Mouse (Mus musculus) right cerebral cortex, postnatal 36 days (tissue): ENCODE results near the gene Gje1.

Experiments used
- DNase-seq, 2 experiments: peaks; one replicate each; pipeline ENCODE4 v3.0.0; 2022; ENCODE audit warnings: low spot score in 2 of 2, mixed read lengths in 1 of 2

Gene Gje1

DNA sequence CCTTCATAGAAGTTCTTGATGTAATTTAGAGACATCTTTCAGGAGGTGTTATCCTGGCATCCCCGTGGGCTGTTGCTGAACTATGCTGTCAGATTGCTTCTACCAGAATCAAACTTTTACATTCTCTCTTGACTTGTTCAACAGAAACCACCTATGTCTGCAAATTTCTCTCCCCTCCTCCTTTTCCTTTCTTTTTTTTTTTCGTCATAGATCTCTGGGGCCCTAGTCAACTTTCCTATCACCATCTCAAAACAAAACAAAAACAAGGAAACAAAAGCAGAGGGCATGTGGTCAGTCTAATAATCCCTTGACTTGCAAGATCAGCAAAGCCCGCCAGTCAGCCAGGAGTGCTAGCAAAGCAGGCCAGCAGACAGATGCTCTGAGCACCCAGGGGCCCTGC lies at the start of gene Gje1:
TSS of gene Gje1 (minus strand) at position 101 of the 400 bp plus-strand sequence.
- no peak for DNase-seq

DNA sequence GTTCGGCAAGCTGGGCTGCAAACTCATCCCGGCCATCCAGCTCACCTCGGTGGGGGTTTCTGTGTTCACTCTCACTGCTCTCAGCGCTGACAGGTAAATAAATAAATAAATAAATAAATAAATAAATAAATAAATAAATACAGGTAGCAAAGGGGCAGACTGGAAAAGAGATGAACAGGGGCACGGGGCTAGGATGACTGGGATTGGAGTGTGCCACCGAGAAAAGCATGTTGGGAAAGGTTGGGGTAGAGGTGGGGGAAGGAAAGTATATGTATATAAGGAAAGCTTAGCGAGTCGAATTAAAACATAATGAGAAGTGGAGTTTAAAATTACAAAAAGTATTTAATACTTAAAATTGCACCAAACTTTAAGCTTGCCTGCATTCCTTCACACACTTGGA lies 42.6 kb upstream of the Gje1 start:
- no peak for DNase-seq

DNA sequence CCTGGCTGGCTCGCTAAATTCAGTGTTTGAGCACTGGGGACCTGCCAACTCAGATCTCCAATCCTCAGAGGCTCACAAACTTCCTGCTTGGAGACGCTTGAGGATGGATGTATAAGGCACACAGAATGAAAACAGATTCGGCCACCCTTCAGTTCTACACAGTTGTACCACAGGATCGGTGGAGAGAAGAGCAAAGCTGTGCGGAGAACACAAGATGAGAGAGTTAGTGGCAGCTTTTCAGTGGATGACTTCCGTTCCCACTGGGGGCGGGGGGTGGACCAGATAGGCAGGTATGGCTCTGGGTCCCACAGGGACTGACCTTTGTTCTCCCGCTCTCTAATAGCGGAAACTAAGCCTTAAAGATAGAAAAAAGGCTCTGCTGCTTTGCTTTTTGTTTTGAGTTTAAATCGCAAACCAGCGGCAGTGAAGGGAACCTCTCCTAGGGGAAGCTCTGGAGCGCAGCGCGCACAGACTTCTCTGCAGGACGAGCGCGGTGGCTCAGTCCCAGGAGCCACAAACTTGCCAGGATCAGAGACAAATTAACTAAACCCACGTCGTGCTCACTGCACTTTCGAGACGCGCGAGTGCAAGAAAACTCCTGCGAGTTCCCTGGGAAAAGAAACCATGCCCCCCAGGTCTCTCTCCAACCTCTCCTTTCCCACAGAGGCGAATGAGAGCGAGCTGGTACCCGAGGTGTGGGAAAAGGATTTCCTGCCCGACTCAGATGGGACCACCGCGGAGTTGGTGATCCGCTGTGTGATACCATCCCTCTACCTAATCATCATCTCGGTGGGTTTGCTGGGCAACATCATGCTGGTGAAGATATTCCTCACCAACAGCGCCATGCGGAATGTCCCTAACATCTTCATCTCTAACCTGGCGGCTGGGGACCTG lies 41.9 kb upstream of the Gje1 start:
- DNase-seq, result no peak

DNA sequence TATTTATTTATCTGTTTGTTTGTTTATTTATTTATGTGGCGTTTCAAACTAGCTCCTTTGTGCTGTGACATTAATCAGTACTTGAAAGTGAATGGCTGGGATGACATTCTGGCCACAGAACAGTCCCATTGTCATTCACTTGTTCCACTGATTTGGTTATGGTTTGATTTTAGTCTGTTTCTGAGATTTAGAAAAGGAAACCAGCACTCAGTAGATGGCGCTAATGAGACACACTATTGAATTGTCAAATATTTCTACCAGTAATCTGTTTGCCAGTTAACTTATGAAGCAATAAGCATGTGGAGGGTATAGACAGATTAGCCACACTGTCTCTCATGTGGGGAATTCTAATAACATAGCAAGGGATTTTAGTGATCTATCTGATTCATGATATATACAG lies 16.3 kb upstream of the Gje1 start:
- DNase-seq, result peak in 1 of 2 experiments; percentile 2

DNA sequence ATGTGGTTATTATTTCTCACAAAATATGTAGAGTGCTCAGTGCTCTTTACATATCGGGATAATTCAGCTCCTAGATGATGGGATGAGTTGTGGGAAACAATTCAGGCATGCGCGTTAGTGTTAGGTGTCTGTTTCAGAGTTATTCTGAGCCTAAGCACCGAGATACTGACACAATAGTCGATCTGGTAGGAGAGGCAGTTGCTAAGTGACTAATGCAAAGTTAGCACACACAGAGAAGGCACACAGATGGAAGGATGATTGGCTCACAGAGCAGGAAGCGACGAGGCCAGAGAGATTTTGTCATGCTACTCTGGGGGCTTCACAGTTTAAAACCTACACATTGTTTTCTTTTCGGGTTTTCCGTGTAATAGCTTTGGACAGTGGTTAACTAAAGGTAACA lies 7.7 kb upstream of the Gje1 start:
- DNase-seq, result peak; percentile 9 to 24

DNA sequence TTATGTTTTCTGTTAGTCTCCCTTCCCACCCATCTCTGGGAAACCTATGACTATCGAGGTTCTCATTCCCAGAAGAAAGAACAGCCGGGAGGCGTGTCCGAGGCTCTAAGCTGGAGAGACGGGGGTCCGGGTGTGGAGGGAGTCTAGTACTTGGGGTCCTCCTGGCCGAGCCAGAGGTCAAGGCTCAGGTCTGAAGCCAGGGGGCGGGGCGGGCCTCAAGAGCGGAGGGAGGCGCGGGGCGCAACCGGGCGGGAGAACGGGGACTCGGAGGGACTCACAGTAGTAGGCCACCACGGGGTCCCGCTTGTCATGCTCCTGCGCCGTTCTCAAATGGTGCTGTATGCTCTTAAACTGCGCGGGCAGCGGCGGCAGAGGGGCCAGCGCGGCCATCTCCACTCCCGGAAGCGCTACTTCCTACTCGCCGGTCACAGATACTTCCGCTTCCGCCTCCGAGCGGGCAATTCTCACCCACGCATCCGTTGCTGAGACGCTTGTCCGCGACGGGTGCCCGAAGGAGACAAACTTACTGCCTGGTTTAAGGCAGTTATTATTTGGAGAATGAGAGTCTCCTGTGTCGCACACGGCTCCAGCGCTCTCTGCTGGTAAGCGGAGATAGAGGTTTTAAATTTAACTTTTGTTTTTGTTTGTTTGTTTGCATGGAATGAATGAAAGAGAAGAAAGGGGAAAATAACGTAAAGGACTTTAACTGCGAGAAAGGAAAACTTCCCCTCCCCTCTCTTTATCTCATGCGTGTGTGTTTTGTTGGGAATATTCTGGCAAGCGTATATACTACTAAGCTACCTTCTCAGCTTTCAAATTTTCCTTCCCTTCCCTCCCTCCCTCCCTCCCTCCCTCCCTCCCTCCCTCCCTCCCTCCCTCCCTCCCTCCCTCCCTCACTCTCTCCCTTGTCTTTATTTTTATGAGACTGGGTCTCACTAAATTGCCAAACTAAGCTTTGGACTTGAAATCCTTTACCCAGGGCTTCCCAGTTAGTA lies 12.6 kb downstream of the Gje1 start, which contains the start of the genes Vta1 and Nmbr:
TSS of gene Vta1 (minus strand) at position 489 of the 995 bp plus-strand sequence.
TSS of gene Nmbr (plus strand) at position 520 of the 995 bp plus-strand sequence.
- DNase-seq, result peak; percentile 99

DNA sequence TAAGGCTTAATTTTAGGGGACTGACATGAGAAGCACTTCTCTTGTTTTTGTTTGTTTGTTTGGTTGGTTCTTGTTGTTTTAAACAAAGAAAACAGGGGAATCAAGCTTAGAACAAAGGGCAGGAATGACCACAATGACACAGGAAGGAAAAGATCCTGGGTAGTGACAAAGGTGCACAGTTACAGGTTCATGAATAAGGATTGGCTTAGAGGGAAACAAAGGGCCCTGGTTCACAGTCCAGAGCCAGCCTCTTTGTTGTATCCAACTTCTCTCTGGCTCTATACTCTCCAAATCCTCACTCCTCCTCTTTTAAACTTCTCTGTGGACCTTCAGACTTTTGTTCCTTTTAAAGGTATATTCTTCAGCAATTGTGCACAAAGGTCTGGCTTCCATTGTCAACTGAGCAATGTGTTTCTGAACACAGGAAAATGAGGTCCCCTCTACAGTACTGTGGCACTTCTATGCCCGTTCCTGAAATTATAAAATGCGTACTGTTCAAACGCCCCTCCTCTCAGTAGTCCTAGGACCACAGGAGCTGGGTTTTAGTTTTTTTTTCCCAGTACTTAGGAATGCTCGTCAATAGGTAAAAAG lies 14.1 kb downstream of the Gje1 start:
- DNase-seq, result no peak

DNA sequence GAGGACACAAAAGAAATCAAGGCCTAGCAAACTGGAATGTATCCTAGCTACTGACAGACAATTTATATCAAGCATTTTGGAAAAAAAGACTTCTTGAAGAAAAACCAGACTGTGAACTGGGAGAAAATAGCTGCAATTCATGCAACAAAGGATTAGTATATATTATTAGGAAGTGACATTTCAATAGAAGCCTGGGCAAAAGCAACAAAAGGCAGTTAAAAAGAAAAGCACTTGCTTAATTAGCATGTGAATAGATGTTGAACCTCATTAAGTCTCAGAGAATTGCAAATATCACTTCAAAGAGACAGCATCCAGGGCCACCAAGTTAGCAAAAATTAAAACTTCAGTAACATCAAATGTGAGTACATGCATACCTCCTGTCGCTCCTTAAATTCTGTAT lies 14.8 kb downstream of the Gje1 start:
- DNase-seq, result no peak

DNA sequence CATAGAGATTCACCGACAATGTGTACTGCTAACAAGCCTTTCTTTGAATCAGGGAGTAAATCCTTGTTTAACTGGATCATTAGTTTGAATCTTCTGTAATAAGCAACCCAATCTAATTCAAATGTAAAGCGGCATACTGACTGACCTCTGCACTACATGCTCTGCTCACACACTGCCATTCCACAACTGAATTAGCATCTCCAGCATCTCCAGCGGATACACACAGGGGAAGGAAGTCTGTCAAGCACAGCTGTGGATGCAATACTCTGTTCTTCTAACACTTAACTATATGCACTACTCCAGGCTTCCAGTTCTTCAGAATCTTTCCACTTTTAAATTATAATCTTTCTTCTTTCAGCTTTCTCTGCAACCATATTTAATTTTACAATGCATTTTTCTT lies 27.7 kb downstream of the Gje1 start:
- DNase-seq, result no peak

DNA sequence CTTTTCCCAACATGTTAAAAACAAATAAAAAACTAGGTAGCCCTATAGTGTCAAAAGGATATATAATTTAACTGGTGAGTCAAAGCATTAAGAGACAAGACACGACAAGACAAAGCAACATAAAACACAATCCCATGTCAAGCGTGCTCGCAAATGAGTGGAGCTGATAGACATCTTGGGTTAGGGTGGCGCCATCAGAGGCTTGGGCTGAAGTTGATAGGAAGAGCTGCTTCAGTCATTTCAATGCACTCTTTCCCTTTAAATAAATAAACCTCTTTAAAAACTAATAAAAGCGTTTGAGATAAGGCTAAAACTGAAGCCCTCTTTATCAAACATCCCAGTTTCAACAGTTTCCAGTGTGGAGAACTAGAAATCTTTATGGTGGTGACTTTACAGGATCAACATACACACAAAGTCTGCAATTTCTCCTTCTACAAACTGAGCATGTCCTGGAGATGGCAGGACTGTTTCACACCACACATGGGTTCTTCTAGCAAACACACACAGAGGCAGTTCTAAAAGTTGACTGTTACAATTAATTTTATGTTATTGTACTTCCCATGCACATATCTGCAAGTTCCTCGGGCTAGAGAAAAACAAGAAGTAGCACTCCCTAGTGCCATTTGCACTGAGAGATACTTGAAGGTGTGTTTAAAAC lies 29.1 kb downstream of the Gje1 start:
- no peak for DNase-seq

DNA sequence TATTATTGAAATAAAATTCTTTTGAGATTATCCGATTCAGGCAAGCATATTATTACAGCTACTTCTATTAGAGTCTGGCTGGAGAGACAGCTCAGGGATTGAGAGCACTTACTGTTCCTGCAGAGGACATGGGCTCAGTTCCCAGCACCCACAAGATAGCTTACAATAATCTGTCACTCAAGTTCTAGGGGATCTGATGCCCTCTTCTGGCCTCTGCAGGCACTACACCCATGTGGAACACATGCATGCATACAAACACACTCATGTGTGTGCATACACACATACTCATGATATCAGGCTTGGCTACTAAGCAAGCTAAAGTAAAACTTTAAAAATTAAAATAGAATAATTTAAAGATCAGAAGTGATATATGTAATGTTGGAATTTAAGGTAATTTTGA lies 32.4 kb downstream of the Gje1 start:
- no peak for DNase-seq

DNA sequence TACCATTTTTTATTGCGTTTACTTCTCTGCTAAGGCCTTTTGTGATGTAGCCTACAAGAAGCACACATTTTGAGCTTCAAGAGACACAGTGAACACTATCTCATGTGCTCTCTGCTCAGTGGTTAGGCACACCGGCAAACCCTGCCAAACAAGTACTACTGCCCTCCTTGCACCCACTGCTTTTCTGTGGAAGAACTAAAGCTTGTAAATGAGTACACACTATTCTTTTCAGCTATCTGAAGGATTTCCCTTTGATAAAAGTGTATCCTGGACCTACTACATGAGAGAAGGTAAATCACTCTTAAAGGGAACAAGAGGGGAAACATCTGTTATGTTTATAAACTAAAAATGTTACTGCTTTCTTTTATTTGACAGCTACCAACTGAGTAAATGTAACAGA lies 51.9 kb downstream of the Gje1 start:
- no peak for DNase-seq
